Mouse (Mus musculus): ENCODE measurements at regions not wholly inside any gene's neighbourhood (a gene's known extent, or its start where the extent isn't known, plus 50 kb on each side); places are given as distances from the start of the nearest gene placed in this dataset.

DNA sequence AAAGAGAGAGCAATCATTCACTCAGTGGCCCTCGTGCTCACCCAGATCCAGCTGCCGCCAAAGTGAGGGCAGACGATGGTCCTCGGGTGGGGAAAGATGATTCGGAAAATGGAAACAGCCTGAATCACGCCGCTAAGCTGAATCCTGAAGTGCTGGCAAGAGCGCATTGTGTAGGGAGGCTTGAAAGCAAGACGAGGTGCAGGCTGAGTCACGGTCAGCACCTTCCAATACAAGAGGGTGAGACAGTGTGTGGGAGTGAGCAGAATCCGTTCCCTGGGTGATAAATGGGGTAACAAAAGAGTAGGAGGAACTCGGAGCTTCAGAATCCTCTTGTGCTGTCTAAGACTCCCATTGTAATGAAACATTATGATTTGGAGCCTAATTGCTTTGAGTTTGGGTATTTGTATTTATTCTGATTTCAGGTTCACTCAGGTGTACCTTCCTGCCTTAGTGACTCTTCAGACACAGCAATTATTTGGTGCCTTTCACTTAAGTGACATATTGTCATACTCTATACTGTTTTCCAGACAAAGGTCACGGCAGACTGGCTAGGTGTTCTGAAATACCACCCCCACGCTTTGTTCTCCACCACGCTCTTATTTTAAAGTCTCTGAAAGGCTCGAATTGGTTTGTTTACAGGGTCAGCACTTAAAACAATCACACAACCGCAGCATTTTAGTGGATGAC, 70.0 kb downstream of the Mbip start:
- DNase-seq (ENCODE audit: low spot score), result no peak

DNA sequence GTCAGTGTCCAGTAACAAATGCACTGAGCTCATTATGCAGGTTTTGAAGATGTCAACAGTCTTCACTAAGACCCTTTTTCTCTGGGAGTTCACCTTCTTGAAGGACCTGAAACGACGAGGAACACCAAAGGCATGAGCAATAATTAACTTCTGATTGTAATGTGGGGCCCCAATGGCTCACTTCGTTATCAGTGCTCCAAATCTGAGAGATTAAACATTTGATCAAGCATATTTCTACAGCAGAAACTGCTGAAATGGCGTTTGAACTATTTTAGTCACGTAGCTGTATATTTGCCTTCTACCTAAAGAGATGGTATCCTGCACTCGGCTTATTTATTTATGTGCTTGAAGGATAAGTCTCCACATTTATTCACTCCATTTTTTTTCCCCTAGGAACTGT, 80.6 kb downstream of the Mbip start:
- no peak for DNase-seq (ENCODE audit: low spot score)

DNA sequence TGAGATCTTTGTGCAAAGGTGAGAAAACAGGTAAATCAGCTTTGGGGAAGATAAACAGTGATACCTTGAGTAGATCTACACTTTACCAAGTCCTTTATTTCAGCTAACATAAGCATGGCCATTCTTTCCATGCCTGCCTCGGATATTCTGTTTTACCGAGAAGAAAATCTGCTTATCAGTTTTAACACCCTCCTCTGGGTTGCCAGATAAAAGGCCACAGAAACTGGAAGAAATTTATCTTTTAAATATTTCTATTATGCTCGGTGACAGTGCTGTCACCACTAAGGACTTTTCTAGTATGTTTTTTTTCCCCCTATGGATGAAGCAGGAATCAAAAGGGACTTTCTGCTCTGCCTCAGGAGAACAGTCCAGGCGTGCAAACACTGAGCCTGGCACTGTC, 84.2 kb downstream of the Mbip start:
- no peak for DNase-seq (ENCODE audit: low spot score)

DNA sequence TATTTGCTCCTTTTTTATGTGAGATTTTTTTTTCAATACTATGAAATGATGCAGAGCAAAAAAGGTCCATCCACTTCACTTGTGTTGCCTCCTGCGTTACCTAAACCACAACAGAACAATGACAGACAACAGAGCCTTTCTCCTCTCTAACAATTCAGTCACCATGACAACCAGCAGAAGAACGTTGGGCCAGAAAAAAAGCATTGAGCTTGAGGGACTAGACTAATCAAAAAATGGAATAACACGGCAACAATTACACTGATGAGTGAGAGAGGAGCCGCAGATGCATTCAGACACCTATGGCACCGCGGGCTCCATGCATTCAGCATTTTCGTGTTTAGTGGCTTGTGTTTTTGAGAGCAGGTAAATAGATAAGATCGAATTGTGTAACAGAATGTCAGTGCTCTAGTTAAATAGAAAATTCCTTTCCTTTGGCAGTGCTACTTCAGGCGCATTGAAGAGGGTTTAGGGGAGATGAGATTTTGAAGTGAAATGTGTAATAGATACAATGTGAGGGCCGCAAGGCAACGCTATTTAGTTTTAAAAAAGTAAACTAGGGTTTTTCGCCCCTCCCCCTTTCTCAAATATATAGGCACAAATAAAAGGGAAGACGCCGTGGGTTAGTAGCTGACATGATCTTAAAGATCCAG, 87.2 kb downstream of the Mbip start:
- no peak for DNase-seq (ENCODE audit: low spot score)

DNA sequence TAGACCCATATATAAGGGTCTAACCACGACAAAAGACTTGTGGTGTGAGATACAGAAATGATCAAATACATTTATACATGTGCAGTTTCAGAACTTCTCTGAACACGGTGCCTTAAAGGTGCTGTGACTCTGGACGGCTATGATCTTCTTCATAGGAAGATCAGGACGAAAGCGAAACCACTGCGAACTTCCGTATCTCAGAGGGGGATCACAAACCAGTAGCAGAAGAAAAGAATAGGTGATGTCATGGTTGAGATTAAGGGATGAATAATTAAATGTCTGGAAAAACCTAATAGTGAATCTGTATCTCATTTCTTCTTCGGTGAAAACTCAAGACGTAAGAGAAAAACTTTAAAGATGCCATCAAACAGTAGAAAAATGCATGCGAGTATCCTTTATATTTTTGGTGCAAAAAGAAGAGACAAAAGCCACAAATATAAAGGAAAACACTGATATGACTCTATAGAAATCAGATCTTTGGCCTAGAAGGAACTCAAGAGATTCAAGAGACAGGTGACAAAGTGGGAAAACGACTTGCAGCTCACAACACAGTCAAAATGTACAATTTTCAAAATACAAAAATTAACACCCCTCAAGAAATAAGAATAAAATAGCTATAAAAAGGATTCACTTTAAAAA, 89.3 kb downstream of the Mbip start:
- DNase-seq (ENCODE audit: low spot score), result no peak

DNA sequence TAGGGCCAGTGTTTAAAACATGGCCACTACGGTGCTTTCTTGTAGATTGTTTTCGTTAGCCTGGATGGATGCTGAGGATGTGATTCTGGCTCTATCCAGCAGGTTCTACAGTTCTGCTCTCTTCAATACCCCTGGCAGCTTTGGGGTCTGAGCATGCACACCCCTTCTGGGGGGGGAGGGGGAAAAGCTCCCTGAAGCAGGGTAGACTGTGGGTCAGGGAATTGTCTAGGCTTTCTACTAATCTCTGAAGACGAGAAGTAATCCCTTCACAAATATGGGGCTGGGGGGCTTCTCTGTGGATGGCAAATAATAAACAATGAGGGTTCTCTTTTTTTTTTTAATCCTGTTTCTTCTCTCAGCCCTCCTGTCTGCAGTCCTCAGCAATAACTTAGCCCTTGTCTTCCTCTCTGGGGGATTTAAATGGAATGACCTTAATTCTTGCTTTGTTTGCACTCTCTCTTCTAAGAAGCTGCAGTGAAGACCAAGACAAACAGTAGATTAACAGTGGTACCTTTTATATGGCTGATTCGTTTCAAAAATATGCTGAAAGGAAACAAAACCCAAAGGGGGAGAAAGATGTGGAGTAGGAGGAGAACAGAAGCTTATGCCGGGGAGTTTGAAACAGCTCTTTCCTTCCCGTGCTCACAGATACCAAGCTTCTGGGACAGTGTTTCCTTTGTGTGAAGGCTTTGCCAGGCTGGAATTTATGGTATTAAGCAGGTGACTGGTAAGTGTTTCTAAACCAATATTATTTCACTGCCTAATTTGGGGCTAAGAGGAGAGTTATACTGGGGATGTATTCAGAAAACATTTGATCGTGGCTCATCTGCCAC, 92.9 kb downstream of the Mbip start:
- no peak for DNase-seq (ENCODE audit: low spot score)

DNA sequence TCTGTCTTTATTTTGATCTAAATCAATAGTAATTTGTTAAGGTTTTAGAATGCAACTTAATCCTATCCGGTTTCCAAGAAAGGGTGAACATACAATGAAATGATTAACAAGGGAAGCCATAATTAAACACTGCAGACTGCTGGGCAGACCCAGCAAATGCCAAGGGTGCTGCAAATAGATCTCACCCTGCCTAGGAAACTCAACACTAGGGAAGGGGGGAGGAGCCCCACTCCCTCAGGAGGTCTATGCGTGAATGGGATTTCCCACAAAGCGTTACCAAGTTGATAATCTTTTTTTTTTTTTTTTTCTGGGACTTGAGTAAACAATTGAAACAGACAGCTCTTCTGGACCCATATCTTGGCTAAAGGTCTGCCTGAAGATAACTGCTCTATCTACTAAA, 95.4 kb downstream of the Mbip start:
- no peak for DNase-seq (ENCODE audit: low spot score)

DNA sequence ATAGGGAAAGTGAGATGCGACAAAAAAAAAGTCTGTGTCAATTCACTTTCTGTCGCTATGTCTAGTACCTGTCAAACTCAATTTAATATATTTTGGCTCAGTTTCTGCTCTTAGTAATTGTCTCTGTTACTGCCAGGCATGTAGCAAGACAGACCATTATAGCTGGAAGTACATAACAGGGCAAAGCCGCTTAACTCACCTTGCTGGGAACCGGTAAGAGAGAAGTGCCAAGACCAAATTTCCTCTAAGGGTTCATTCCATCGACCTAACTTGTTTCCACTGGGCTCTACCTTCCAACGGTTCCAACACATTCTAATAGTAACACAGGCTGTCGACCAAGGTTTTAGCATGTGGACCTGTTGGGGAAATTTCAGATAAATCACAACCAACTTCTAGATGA, 99.3 kb downstream of the Mbip start:
- no peak for DNase-seq (ENCODE audit: low spot score)

DNA sequence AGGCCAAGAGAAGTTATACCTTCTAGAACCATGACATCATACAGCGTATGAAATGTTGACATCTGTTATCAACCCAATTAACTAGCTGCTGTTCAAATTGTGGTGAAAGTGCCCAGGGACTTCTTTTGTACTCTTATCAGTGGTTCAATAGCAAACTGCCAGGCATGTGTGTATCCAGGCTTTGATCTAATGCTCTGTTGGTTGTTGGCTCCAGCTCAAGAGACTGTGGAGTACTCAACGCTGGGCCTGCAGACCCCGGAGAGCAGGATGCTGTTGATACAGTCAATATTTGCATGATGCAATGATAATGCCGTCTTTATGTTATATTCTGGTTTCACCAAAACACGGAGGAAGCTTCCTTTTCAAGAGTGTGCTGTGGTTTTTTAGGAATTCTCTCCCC, 102.9 kb downstream of the Mbip start:
- no peak for DNase-seq (ENCODE audit: low spot score)

DNA sequence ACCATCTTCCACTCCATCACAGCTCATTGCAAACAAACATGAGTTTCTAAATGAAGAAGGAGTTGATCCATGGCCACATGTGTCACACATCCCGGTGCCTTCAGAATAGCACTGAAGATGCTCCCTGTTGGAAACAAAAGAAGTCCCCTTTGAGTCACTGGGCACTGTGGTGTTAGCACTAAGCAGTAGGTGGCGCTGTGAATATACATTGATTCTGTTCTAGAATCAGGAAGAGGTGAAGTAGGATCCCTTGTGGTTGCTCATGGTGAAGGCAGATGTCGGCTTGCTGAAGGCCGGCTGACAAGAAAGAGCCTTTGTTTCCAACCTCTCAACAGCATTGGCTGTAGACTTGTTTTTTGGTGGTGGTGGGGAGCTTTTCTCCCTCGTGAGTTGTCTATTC, 104.0 kb downstream of the Mbip start:
- DNase-seq (ENCODE audit: low spot score), result no peak

DNA sequence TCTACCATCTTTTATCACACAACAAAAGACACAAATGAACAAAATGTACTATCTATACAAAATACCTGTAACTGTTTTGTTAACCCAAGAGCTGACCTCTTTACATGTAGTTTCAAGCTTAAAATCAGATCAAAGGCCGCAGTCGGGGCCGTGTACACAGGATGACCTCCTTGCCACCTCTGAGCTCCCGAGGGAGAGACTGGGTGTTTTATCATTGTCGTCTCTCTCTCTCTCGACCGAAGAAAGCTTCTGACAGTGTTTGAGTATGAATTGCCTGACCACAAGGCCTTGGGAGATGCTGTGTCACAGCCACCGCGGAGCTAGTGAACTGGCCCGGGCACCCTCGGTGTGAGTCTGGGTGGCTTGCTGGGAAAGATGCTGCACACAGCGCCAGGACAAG, 105.5 kb downstream of the Mbip start:
- DNase-seq (ENCODE audit: low spot score), result no peak

DNA sequence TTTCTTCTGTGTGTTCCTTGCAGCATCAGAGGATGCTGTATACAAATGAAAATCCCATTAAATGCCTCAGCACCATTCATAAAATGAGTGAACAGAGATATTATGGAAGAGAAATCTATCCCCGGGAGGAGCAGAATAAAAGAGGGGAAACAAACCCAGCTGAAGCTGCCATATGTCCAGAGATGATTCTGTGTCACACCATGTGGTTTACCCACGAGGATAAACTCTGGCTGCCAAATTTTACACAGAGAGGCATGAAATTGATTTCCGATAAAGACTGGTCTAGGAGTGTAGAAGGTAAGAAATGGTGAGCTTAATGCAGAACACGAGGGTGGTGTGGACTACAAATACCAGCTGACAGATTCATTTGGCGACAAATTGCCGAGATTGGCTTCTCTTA, 111.1 kb downstream of the Mbip start:
- DNase-seq (ENCODE audit: low spot score), result no peak

DNA sequence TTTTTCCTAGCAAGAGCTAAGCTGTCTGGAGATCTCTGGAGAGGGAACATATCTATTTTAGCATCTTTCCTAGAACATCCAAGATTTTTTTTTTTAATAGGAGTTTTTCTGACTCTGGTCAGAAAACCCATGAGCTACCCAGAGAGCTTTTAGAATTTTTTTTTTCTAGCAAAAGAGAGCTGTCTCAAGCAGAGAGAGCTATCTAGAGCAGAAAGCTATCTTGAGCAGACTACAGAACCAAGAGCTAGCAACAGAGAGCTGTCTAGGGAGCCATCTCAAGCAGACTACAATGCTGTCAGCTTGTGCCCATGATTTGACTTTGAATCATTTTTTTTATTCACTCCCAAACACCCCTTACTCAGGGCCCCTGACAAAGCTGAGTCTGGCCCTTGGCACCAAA, 112.5 kb downstream of the Mbip start:
- no peak for DNase-seq (ENCODE audit: low spot score)

DNA sequence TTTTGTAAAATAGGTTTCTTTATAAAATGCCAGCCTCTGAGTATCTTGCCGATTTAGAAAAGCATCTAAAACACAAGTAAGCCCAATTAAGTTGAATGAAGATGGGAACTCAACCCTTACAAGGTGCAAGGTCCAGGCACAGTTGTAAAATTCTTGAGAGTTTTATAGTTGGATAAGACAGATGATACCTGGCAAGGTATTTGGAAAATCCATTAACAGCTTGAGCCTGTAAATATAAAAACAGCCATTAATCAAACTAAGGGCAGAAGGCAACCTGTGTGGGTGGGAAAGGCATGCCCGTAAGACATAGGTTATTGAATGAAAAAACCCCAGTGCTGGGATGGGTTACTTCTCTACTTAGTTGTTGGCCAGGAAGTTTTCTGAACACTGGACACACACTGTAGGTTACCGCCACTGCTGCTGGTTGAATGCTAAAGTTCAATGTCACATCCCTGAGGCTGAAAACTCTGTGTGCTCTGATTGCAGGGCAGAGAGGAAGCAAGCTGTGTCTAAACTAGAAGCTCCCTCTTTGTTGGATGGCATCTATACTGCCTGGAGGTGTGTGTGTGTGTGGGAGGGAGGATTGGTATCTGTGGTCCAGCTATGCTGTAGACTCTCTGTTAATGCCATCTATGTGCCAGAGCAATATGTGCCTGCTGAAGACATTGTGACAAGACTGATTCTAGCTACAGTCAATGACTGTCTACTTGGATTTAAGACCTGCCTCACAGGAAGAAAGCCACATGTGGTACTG, 121.4 kb downstream of the Mbip start:
- no peak for DNase-seq (ENCODE audit: low spot score)

DNA sequence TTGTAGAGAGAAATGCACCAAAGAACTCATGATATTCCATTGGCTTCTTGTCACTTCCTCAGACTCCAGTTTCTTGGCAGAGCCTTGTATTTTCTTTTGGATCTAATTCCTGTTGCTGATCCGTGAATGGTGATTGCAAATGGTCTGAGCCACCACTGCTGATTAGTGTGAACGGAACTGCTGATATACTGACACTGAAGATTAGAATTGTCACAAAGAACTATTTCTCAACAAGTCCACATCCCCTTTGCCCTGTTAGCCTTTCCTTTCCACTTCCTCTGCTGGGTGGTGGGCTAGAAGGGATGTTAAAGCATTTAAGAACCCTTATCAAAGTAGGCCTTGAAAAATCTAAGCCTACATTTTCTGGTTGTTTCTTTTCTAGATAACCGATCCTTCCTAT, 152.2 kb downstream of the Mbip start:
- no peak for DNase-seq (ENCODE audit: low spot score)

DNA sequence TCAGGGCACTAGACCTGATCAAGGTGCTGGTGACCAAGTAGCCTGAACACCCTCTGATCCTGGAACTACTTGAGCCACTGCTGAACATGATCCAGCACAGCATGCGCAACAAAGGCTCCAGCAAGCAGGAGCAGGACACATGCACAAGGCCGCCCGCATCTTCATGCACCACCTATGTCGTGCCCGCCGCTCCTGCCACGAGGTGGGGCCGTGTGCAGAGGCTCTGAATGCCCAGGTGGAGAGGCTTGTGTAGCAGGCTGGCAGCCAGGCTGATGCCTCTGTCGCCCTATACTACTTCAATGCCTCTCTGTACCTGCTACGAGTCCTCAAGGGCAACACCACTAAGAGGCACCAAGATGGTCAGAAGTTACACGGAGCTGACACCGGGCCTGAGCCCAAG, 156.1 kb downstream of the Mbip start:
- DNase-seq (ENCODE audit: low spot score), result no peak

DNA sequence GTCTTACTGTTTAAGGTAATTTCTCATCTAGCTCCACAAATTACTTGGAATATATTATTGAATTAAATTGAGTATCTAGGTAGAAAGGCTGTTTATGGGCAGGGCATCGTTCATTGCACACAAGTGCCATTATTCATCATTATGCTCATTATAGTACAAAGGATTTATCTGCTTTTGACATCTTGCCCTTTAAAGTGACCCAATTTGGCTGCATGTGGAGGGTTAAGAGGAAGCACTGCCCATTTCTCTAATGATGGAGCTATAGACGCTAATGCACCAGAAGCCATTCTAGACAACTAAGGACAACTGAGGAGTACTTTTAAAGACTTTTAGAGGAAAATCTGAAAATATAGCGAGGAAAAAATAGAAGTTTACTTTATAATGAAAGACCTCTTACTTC, 185.0 kb downstream of the Mbip start:
- DNase-seq (ENCODE audit: low spot score), result no peak

DNA sequence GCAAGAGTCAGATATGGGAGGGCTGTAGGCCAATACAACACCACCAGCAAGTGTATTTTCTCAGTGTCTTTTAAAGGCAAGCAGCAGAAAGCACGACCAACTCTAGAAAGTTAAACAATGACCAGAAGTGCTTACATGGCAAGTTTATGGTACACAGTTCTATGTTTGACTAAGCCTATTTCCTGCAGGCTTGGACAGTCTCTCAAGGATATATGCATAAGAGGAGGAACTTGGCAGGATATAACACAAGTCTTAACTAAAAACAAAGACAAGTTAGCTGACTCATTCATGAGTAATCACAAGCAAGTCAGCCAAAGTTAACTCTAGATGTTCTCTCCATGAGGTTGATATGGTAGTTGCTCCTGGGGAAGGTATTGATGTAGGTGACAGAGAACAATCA, 201.3 kb downstream of the Mbip start:
- DNase-seq (ENCODE audit: low spot score), result no peak

DNA sequence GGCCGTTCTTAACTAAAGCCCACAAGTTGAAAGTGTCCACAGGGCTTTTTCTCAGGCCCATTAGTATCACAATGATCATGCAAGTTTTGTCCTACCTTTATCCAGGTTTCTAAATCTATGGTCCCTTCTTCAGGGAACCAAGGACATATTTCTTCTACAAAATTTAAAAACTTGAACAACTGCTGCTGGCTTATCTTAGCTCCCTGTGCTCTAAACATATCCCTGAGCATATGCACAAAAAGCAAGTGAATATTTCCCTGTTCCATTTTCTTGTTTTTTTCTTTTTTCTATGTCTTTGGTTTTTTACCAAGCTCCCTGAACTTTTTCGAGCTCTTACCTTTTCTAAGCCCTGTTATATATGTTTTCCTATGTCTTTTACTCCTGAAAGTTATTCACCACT, 201.9 kb downstream of the Mbip start:
- no peak for DNase-seq (ENCODE audit: low spot score)

DNA sequence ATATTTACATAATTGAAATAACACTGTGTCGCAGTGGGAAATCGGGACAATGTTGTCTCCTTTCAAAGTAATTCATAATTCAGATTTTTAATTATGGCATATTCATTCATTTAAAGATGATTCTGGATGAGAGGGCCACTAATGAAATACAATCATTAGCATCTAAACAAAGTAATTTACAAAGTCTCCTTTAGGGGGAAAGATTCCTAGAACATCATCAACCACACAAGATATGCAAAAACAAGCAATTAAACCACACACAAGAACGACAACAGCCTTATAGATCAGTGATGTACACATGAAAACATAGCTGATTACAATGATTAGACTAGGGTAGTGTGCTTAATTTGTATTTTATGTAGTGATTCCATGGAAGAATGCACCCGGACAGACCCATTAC, 231.2 kb downstream of the Mbip start:
- DNase-seq (ENCODE audit: low spot score), result no peak

DNA sequence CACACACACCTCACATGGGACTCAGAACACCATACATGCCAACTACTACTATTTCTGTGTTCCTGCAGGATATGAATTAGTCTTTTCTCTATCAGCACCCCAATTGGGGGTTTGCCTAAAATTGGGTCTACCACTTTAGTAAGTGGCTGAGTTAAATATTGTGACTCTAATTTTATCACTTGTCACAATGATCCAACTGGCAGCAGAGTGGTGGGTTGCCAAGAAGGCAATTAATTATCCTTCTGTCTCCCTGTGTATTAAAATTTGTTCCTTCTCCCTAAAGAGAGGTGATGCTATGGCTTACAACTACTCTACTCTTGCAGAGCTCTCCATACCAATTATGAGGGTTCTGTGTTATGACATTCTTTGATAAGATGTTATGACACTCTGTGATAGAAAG, 245.3 kb downstream of the Brms1l start:
- no peak for DNase-seq (ENCODE audit: low spot score)

DNA sequence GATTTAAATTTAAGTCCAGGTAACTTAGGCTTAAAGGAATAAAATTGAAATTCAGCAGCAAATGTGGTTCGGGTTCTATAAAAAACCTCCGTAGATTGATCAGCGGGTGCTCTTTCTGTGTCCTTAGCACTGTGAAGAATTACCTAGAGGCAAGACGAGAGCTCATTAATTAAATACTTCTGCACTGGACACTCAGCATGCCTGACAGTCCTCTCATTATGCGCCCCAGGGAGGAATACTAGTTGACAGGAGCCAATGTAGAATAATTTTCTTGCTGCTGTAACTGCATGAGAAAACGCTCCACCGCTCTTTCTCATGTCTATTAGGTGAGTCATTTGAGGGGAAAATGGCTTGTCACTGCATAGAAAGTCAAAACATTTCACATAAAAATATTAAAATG, 228.1 kb downstream of the Brms1l start:
- no peak for DNase-seq (ENCODE audit: low spot score)

All from ovary, postnatal 10 days (tissue).